Mouse (Mus musculus) bone marrow macrophage, adult 2 months (primary cell): ENCODE measurements around the gene Dll4. TPM values are rescaled to one million over a fixed set of nuclear protein-coding genes. Genes with fewer than 3 reads are reported as not detected.

Source experiments
- H3K27ac ChIP-seq: 2 replicates; pipeline ENCODE4 v1.5.1; 2012; ENCODE audit warnings: low read depth, low read length; ENCODE audit not compliant: insufficient read depth
- H3K4me1 ChIP-seq: 2 replicates; pipeline ENCODE4 v1.6.1; 2012; ENCODE audit warnings: low read length; ENCODE audit not compliant: control insufficient read depth, insufficient read depth
- H3K4me3 ChIP-seq: 2 replicates; pipeline ENCODE4 v1.5.1; 2012; ENCODE audit warnings: mild to moderate bottlenecking, low read length, moderate library complexity; ENCODE audit not compliant: insufficient read depth
- CTCF ChIP-seq: IDR thresholded peaks from 2 replicates; pipeline ENCODE4 v1.5.1; 2012; ENCODE audit warnings: low read depth, mild to moderate bottlenecking, low read length, moderate library complexity
- POLR2A ChIP-seq: IDR thresholded peaks from 2 replicates; pipeline ENCODE4 v1.6.1; 2012; ENCODE audit warnings: mild to moderate bottlenecking, low read depth, low read length, borderline replicate concordance
- polyA plus RNA-seq: library from polyadenylated mRNA; stranded (reverse); fragments of >200 nt; gene quantifications from 2 replicates; pipeline ENCODE4 v1.2.4, GENCODE M21; 2012; ENCODE audit not compliant: missing spikeins, insufficient read depth, insufficient read length

The Dll4 gene
- not detected in 2 replicates for polyA plus RNA-seq

- TF ChIP-seq CTCF (no peak), POLR2A (no peak)
- Histone ChIP-seq H3K4me1 (peaks cover 14% of the 10 kb centered on the region), H3K4me3 (peak within 1 kb of the TSS; percentile 38), H3K27ac (no peak within 1 kb of the TSS)
Observed at GRCm38 (mm10) chr2:119325568-119326143, at the start of gene Dll4. Gene Dll4, plus strand, starts transcription at chr2:119325784.

DNA sequence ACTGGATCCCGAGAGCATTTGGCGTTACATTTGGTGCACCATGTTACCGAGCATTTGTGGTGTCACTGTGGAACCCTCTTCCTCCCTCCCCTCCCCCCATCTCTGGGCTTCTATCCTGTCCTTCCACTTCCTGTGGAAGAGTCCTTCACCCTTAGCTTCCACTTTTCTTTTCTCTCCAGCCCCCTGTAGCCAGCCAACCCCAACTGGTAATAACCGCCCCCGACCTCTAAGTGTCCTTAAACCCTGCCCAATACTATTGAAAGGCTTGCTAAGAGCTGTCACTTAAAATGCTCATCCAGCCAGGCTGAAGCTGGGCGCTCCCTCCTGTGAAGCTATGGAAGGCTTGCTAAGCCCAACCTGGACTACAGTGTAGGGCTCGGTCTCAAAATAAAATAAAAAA is 48.7 kb upstream of the Dll4 start:
- Histone ChIP-seq H3K27ac (no peak overlapping the region), H3K4me1 (peaks cover 9% of the 10 kb centered on the region), H3K4me3 (no peak overlapping the region)
- no peak for TF ChIP-seq CTCF

DNA sequence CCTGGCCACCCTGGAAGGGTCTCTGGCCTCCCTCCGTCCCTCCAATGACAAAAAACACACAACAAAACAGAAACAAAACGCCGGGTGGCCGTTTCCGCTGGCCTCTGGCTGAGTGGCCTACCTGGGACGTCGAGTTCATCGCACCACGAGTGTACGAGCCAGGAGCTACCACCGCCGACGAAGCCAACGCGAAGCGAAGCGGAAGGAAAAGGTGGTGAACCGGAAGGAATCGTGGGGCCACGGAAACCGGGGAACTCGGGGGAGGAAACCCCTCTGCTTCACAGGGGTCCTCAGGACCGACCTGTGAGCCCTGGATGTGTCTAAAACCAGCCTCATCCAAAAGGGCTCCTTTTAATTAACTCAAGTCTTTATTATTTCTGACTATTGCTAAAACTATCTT is 47.8 kb upstream of the Dll4 start:
- H3K4me3 ChIP-seq, result no peak overlapping the region
- H3K4me1 ChIP-seq, result peaks cover 9% of the 10 kb centered on the region
- TF ChIP-seq POLR2A (no peak), CTCF (no peak)
- no peak overlapping the region for H3K27ac ChIP-seq

DNA sequence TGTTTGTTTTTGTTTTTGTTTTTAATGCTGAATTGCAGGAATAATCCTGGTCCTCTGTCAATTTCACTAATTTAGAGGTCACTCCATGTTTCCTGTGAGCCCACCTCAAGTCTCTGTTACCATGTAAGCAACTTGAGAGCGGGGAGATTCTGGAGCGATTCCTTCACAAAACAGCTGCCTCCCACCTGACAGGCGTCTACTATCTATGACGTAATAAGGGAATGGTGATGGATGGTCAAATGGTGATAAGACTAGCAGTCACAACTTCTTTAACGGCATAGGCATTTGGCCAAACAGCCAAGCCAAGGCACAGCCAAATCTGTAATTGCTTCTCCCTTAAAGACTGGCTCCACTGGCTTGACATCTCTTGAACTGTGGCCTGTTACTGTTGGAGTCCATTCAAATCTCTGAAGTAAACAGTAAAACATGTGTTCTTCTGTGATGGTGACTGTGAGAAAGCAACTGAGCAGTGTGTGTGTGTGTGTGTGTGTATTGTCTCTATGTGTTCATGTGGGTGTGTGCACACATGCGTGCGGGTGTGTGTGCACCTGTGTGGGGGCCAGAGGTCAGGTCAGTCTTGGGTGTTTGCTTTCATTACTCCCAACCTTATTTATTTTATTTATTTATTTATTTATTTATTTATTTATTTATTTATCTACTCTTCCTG is 43.6 kb upstream of the Dll4 start:
- Histone ChIP-seq H3K4me3 (no peak overlapping the region), H3K4me1 (peaks cover 2% of the 10 kb centered on the region), H3K27ac (no peak overlapping the region)
- TF ChIP-seq POLR2A (no peak), CTCF (no peak)

- Histone ChIP-seq H3K4me1 (peaks cover 20% of the 10 kb centered on the region), H3K4me3 (no peak overlapping the region), H3K27ac (no peak overlapping the region)
- TF ChIP-seq POLR2A (no peak), CTCF (no peak)
Observed at GRCm38 (mm10) chr2:119287372-119287771, 38.2 kb upstream of the Dll4 start.

GRCm38 (mm10) chr2:119288270-119288882 is 37.2 kb upstream of the Dll4 start, which contains the start of gene Vps18:
Gene Vps18, plus strand, starts transcription at chr2:119288740.
- Histone ChIP-seq H3K27ac (peak within 1 kb of the TSS; percentile 98), H3K4me3 (peak within 1 kb of the TSS; percentile 79), H3K4me1 (peaks cover 20% of the 10 kb centered on the region)
- TF ChIP-seq POLR2A, result no peak
- peak; percentile 83 for TF ChIP-seq CTCF

DNA sequence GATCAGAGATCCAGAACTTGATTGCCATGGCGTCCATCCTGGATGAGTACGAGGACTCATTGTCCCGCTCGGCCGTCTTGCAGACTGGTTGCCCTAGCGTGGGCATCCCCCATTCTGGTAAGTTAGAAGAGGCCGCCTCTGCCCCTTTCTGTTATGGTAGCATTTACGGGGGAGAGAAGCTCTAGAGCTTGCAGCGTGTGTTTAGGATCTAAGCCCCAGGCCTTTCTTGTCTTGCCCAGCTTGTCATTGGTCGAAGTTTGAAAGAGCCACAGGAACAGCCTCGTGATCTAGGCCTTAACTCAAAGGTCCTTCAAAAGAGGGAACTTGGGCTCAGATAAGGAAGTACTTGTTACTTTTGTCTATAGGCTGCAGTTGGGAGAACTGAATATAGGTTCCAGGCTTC is 36.6 kb upstream of the Dll4 start:
- no peak for TF ChIP-seq CTCF
- TF ChIP-seq POLR2A, result no peak
- H3K27ac ChIP-seq, result peak overlapping the region; percentile 98
- peak overlapping the region; percentile 79 for H3K4me3 ChIP-seq
- H3K4me1 ChIP-seq, result peaks cover 20% of the 10 kb centered on the region

DNA sequence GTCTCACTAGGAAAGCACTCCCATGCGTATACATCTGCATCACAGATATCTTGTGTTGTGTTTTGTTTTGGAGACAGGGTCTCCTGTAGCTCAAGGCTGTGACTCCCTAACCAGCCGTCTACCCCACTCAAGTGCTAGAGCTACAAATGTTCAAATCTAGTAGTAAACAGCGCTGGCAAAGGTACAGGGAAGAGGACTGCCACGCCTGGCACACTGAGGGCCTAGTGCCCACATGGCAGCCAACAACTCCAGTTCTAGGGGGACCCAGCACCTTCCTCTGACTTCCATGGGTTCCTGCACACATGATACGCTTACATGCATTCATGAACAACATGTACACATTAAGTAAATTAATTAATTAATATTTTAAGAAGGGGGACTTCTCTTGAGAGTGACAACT is 33.3 kb upstream of the Dll4 start:
- H3K27ac ChIP-seq, result no peak overlapping the region
- TF ChIP-seq POLR2A (no peak), CTCF (no peak)
- peaks cover 35% of the 10 kb centered on the region for H3K4me1 ChIP-seq
- H3K4me3 ChIP-seq, result no peak overlapping the region

DNA sequence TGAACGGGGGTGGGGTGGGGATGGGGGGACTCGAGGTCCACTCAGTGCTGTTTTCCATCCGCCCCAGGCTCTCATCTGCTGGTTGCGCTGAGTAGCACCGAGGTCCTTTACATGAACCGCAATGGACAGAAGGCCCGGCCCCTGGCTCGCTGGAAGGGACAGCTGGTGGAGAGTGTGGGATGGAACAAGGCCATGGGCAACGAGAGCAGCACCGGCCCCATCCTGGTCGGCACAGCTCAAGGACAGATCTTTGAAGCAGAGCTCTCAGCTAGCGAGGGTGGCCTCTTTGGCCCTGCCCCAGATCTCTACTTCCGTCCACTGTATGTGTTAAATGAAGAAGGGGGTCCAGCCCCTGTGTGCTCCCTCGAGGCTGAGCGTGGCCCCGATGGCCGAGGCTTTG is 32.7 kb upstream of the Dll4 start:
- TF ChIP-seq POLR2A (no peak), CTCF (no peak)
- H3K4me1 ChIP-seq, result peaks cover 33% of the 10 kb centered on the region
- H3K27ac ChIP-seq, result no peak overlapping the region
- H3K4me3 ChIP-seq, result no peak overlapping the region

- Histone ChIP-seq H3K4me3 (no peak overlapping the region), H3K27ac (no peak overlapping the region), H3K4me1 (peaks cover 30% of the 10 kb centered on the region)
- TF ChIP-seq POLR2A (no peak), CTCF (no peak)
Observed at GRCm38 (mm10) chr2:119293311-119293710, 32.3 kb upstream of the Dll4 start.
